Mouse (Mus musculus) liver, embryonic 11.5 days (tissue): Measurements from ENCODE around the gene Dppa5a. TPM values are rescaled to one million over a fixed set of nuclear protein-coding genes. Genes with fewer than 3 reads are reported as not detected.
"Not testable (repeated sequence)": the region's sequence is repeated elsewhere in the genome, so short reads cannot be mapped to it uniquely, and the experiment has no call there.

Experiments used
- ATAC-seq: fragments of 200-750 bp; cut with Nextera tagmentation; replicated peaks from 2 replicates; pipeline ENCODE4 v1.8.0; 2017; ENCODE audit warnings: moderate number of reproducible peaks, mild to moderate bottlenecking, moderate TSS enrichment, moderate library complexity; ENCODE audit not compliant: low FRiP score
- DNase-seq: peaks from one replicate; pipeline ENCODE4 v3.0.0-alpha.2; 2017; ENCODE audit warnings: low spot score
- H3K27ac ChIP-seq: fragments of 300-500 bp; sonication (generic); 2 replicates; pipeline ENCODE4 v1.5.1; 2014; ENCODE audit warnings: mild to moderate bottlenecking, low read depth, low read length, control low read depth
- H3K27me3 ChIP-seq: fragments of 300-500 bp; sonication (generic); replicated peaks from 2 replicates; pipeline ENCODE4 v1.6.1; 2014; ENCODE audit warnings: low read length, mixed read lengths; ENCODE audit not compliant: control insufficient read depth, insufficient read depth
- H3K36me3 ChIP-seq: fragments of 300-500 bp; sonication (generic); 2 replicates; pipeline ENCODE4 v1.6.1; 2014; ENCODE audit warnings: mild to moderate bottlenecking, low read length, moderate library complexity, mixed read lengths; ENCODE audit not compliant: control insufficient read depth, insufficient read depth
- H3K4me1 ChIP-seq: fragments of 300-500 bp; sonication (generic); replicated peaks from 2 replicates; pipeline ENCODE4 v1.6.1; 2014; ENCODE audit warnings: low read length, mixed read lengths; ENCODE audit not compliant: control insufficient read depth, insufficient read depth
- H3K4me2 ChIP-seq: fragments of 300-500 bp; sonication (generic); 2 replicates; pipeline ENCODE4 v1.6.1; 2014; ENCODE audit warnings: mild to moderate bottlenecking, control low read depth, moderate library complexity
- H3K4me3 ChIP-seq: fragments of 300-500 bp; sonication (generic); 2 replicates; pipeline ENCODE4 v1.5.1; 2014; ENCODE audit warnings: low read depth, low read length, control low read depth
- H3K9ac ChIP-seq: fragments of 300-500 bp; sonication (generic); 2 replicates; pipeline ENCODE4 v1.6.1; 2014; ENCODE audit warnings: low read depth, low read length, control low read depth
- H3K9me3 ChIP-seq: fragments of 300-500 bp; sonication (generic); 2 replicates; pipeline ENCODE4 v1.6.1; 2016; ENCODE audit warnings: low read length, inconsistent platforms, mixed read lengths; ENCODE audit not compliant: control insufficient read depth
- WGBS: fragments of 180-500 bp; shearing (Covaris S2); extraction: QIAGEN DNeasy Blood & Tissue Kit; methylation state at CpG from one replicate; pipeline ENCODE4 v1.1.7; 2014; 5-methylcytosine and 5-hydroxymethylcytosine counted together
- polyA plus RNA-seq: library from polyadenylated mRNA; unstranded; fragments of >200 nt; fragmentation: Nextera tagmentation; extraction: Ambion mirVana; gene quantifications from 2 replicates; pipeline ENCODE4 v1.2.1, GENCODE M21; 2014

Gene Dppa5a
- polyA plus RNA-seq, 1 experiment from 2014 or later: not detected

- DNase-seq, ATAC-seq: not testable (repeated sequence)
- WGBS: 49% methylated on average over 3 of the region's 4 CpGs
Observed at GRCm38 (mm10) chr9:78345235-78345634, 22.7 kb downstream of the Dppa5a start.

GRCm38 (mm10) chr9:78343055-78343454, 24.9 kb downstream of the Dppa5a start:
- not testable (repeated sequence) for H3K36me3 ChIP-seq, H3K9ac ChIP-seq, ATAC-seq, H3K4me2 ChIP-seq, H3K9me3 ChIP-seq, H3K4me1 ChIP-seq, H3K27ac ChIP-seq, DNase-seq, H3K4me3 ChIP-seq, H3K27me3 ChIP-seq
- WGBS: 77% methylated on average over 9 of the region's 9 CpGs

More at GRCm38 (mm10) chr9:78345235-78345634, 22.7 kb downstream of the Dppa5a start:
- not testable (repeated sequence) for H3K4me1 ChIP-seq, H3K4me3 ChIP-seq, H3K36me3 ChIP-seq, H3K27ac ChIP-seq, H3K9me3 ChIP-seq, H3K4me2 ChIP-seq, H3K9ac ChIP-seq, H3K27me3 ChIP-seq

- H3K27me3 ChIP-seq, H3K9me3 ChIP-seq, ATAC-seq, H3K4me2 ChIP-seq, H3K4me1 ChIP-seq, H3K9ac ChIP-seq, H3K36me3 ChIP-seq, DNase-seq, H3K27ac ChIP-seq, H3K4me3 ChIP-seq: not testable (repeated sequence)
- 79% methylated on average over 4 of the region's 4 CpGs for WGBS
Observed at GRCm38 (mm10) chr9:78342494-78342893, 25.5 kb downstream of the Dppa5a start.

GRCm38 (mm10) chr9:78340324-78340723, 27.7 kb downstream of the Dppa5a start:
- DNase-seq: peak; percentile 42
- H3K36me3 ChIP-seq, H3K9ac ChIP-seq, ATAC-seq, H3K9me3 ChIP-seq, H3K27ac ChIP-seq, H3K27me3 ChIP-seq, H3K4me3 ChIP-seq, H3K4me2 ChIP-seq, H3K4me1 ChIP-seq: not testable (repeated sequence)
- 12% methylated on average over 8 of the region's 8 CpGs for WGBS

- DNase-seq, ATAC-seq, H3K9me3 ChIP-seq: not testable (repeated sequence)
Observed at GRCm38 (mm10) chr9:78337050-78337449, 30.9 kb downstream of the Dppa5a start.

GRCm38 (mm10) chr9:78327289-78327688, 40.7 kb downstream of the Dppa5a start, which contains the start of gene Omt2b:
Omt2b (plus strand) TSS chr9:78327589.
- H3K36me3 ChIP-seq, H3K4me2 ChIP-seq, ATAC-seq, DNase-seq, H3K9ac ChIP-seq, H3K27me3 ChIP-seq, H3K27ac ChIP-seq, H3K4me3 ChIP-seq, H3K9me3 ChIP-seq, H3K4me1 ChIP-seq: not testable (repeated sequence)
- WGBS: 56% methylated on average over 1 of the region's 1 CpGs

More at GRCm38 (mm10) chr9:78337050-78337449, 30.9 kb downstream of the Dppa5a start:
- H3K9ac ChIP-seq, H3K4me1 ChIP-seq, H3K4me3 ChIP-seq, H3K36me3 ChIP-seq, H3K27ac ChIP-seq, H3K27me3 ChIP-seq, H3K4me2 ChIP-seq: not testable (repeated sequence)

GRCm38 (mm10) chr9:78319499-78319898, 48.5 kb downstream of the Dppa5a start:
- Histone ChIP-seq H3K4me2 (no peak overlapping the region), H3K27me3 (no peaks in the 10 kb centered on the region), H3K36me3 (no peaks in the 10 kb centered on the region), H3K9ac (no peak overlapping the region), H3K9me3 (no peaks in the 10 kb centered on the region), H3K4me3 (no peak overlapping the region), H3K4me1 (no peaks in the 10 kb centered on the region), H3K27ac (no peak overlapping the region)
- DNase-seq (no peak), ATAC-seq (no peak)
- 24% methylated on average over 1 of the region's 1 CpGs for WGBS

Other genes with a start within 250 kb of the Dppa5a start
- 33.3 and 40.6 TPM in 2 replicates for gene Gsta4, start 185.4 kb downstream of the Dppa5a start, polyA plus RNA-seq
- not detected in 2 replicates for gene Gsta1, start 137.5 kb downstream of the Dppa5a start, polyA plus RNA-seq
- gene Gm3776, start 111.0 kb downstream of the Dppa5a start, polyA plus RNA-seq: not detected in 2 replicates
- gene Gm10639, start 78.3 kb downstream of the Dppa5a start, polyA plus RNA-seq: not detected in 2 replicates
- not detected in 2 replicates for gene Omt2a, start 53.4 kb downstream of the Dppa5a start, polyA plus RNA-seq
- gene Omt2b, start 40.6 kb downstream of the Dppa5a start, polyA plus RNA-seq: not detected in 2 replicates
- not detected in 2 replicates for gene Gsta2, start 12.4 kb downstream of the Dppa5a start, polyA plus RNA-seq
- gene Ooep, start 10.5 kb upstream of the Dppa5a start, polyA plus RNA-seq: 0.12 and 0.16 TPM in 2 replicates
- gene Ddx43, start 27.6 kb upstream of the Dppa5a start, polyA plus RNA-seq: 0.19 and 0.21 TPM in 2 replicates
- gene Cgas, start 75.1 kb upstream of the Dppa5a start, polyA plus RNA-seq: 0.85 and 1.3 TPM in 2 replicates
- 43.0 and 44.4 TPM in 2 replicates for gene Mto1, start 80.0 kb upstream of the Dppa5a start, polyA plus RNA-seq
- gene Gm17324, start 80.6 kb upstream of the Dppa5a start, polyA plus RNA-seq: 0.96 and 1.2 TPM in 2 replicates
- gene Eef1a1, start 121.0 kb upstream of the Dppa5a start, polyA plus RNA-seq: 4,536 and 4,551 TPM in 2 replicates
- 7.9 and 8.5 TPM in 2 replicates for gene Slc17a5, start 219.9 kb upstream of the Dppa5a start, polyA plus RNA-seq
- 0.82 and 1.2 TPM in 2 replicates for gene Cd109, start 247.4 kb upstream of the Dppa5a start, polyA plus RNA-seq